Mouse (Mus musculus): ENCODE measurements around the gene Depp1.
A peak's percentile ranks its signal among the peaks of the same experiment; 100 is the strongest.
"Not testable (repeated sequence)": the region's sequence is repeated elsewhere in the genome, so short reads cannot be mapped to it uniquely, and the experiment has no call there.

Gene Depp1

GRCm38 (mm10) chr6:116650406-116650805 lies at the start of gene Depp1:
TSS of gene Depp1 (plus strand) at chr6:116650609.
- no peak for DNase-seq

GRCm38 (mm10) chr6:116600969-116601368 lies 49.4 kb upstream of the Depp1 start:
- not testable (repeated sequence) for DNase-seq

- DNase-seq = no peak
These were observed 43.2 kb upstream of the Depp1 start for GRCm38 (mm10) chr6:116607230-116607629.

- DNase-seq = no peak
These were observed 34.7 kb upstream of the Depp1 start for GRCm38 (mm10) chr6:116615719-116616118.

GRCm38 (mm10) chr6:116618073-116618472 lies 32.3 kb upstream of the Depp1 start:
- DNase-seq = no peak

GRCm38 (mm10) chr6:116621318-116622023 lies 28.9 kb upstream of the Depp1 start:
- DNase-seq = peak; percentile 24

GRCm38 (mm10) chr6:116626417-116626816 lies 24.0 kb upstream of the Depp1 start:
- DNase-seq = not testable (repeated sequence)

- no peak for DNase-seq
These were observed 22.3 kb upstream of the Depp1 start for GRCm38 (mm10) chr6:116628095-116628494.

- peak; percentile 92 for DNase-seq
These were observed 21.8 kb upstream of the Depp1 start, which contains the start of gene Zfp422 for GRCm38 (mm10) chr6:116628539-116629171. TSS of gene Zfp422 (minus strand) at chr6:116628999.

- DNase-seq = no peak
These were observed 20.6 kb upstream of the Depp1 start for GRCm38 (mm10) chr6:116629766-116630165.

- peak; percentile 77 for DNase-seq
These were observed 18.3 kb upstream of the Depp1 start for GRCm38 (mm10) chr6:116632129-116632528.

- no peak for DNase-seq
These were observed 16.4 kb upstream of the Depp1 start for GRCm38 (mm10) chr6:116633741-116634695.

- DNase-seq = no peak
These were observed 14.9 kb upstream of the Depp1 start for GRCm38 (mm10) chr6:116635251-116636180.

- DNase-seq = no peak
These were observed 13.7 kb upstream of the Depp1 start for GRCm38 (mm10) chr6:116636581-116637235.

- DNase-seq = no peak
These were observed 12.9 kb upstream of the Depp1 start for GRCm38 (mm10) chr6:116637496-116637895.

GRCm38 (mm10) chr6:116638871-116639270 lies 11.5 kb upstream of the Depp1 start:
- DNase-seq = no peak

GRCm38 (mm10) chr6:116639663-116640062 lies 10.7 kb upstream of the Depp1 start:
- DNase-seq = no peak

GRCm38 (mm10) chr6:116642942-116643341 lies 7.5 kb upstream of the Depp1 start:
- DNase-seq = no peak

GRCm38 (mm10) chr6:116643881-116644280 lies 6.5 kb upstream of the Depp1 start:
- DNase-seq = no peak

- no peak for DNase-seq
These were observed 6.1 kb upstream of the Depp1 start for GRCm38 (mm10) chr6:116644335-116644734.

- no peak for DNase-seq
These were observed 2.6 kb upstream of the Depp1 start for GRCm38 (mm10) chr6:116647763-116648162.

- no peak for DNase-seq
These were observed 598 bp upstream of the Depp1 start for GRCm38 (mm10) chr6:116649811-116650210.

All from retina, postnatal 1 day (tissue).